Mouse (Mus musculus): ENCODE data around the gene Slc35f4.

DNA sequence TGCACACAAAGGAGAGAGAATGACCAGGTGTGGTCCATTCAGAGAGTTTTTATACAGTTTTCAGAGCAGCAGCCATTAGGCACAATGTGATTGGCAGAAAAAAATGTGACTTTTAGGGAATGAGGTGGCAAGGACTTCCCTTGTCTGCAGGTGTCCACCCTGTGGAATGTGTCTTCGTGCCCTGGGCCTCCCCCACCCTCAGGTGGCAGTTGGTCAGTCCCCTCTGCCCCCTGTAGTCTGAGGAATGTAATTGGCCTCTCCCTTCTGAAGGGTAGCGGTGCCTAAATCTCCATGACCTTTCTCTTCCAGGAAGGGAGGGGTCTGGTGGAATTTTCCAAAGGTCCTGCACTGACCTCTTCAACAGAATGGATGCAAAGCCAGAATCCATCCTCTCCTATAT lies 163.7 kb downstream of the Slc35f4 start:
- TF ChIP-seq EP300 (optimal IDR thresholded peaks at IDR 0.05) (no peak), CTCF (IDR thresholded peaks at IDR 0.05; ENCODE audit: low read depth) (no peak)

All from stomach, postnatal 0 days (tissue).